Mouse (Mus musculus) brain, embryonic 18.5 days (tissue): Measurements from ENCODE around the gene Hs2st1.

Source experiments
- DNase-seq: peaks from one replicate; pipeline ENCODE4 v3.0.0-alpha.2; 2012; ENCODE audit warnings: low read depth, low spot score

Gene Hs2st1

DNA sequence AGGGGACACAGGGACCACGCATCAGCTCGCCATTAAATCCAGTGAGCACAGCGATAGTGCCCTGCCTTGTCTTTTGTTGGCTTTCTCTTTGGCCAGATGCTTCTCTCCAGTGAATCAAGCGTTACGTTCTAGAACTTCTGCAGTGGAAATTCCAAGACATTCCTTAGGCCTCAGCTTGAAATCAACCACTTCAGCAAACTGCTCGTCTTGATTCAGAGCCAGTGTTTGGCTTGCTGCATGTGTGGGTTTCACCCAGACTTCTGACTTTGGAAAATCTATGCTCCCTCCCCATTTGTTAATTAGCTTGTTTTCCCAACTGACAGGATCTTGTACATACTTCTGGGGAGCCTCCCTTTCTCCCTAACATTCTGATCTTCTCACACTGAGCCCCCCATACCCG, 16.8 kb upstream of the Hs2st1 start:
- DNase-seq = no peak

DNA sequence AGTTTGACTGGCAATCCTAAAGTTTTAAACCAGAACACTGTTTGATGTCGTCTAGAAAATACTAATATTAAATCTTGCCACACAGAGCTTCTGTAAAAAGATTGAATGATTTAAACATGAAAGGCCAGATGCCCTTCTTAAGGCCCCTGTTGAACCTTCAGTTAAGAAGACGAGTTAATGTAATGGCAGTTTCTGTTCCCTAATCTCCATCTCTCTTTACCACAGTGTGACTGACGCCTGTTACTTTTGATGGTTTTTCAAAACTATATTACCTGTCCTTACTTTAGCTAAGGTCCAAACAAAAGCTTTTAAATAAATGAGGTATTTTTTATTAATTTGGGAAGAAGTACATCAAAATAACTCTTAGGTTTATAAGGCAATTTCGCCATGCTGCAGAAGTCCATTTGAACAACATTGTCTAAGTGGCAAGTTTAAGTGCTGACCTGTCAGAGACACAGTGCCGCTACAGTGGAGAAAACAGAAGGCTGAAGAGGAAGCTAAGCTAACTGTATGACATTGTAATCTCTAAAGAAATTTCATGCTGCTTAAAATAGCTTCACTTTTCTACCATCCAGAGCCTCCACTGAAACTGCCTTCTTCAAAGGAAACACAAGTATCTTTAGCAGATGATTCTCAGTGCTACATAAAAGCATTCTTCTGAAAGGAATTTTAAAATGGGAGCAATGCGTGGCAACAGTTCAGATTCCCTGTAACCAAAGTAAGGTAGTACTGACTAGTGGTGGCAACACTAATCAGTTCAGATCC, 15.0 kb upstream of the Hs2st1 start:
- no peak for DNase-seq

- no peak for DNase-seq
Observed at GRCm38 (mm10) chr3:144583789-144584188, 13.8 kb upstream of the Hs2st1 start.

GRCm38 (mm10) chr3:144582306-144582705, 12.3 kb upstream of the Hs2st1 start:
- DNase-seq = no peak

DNA sequence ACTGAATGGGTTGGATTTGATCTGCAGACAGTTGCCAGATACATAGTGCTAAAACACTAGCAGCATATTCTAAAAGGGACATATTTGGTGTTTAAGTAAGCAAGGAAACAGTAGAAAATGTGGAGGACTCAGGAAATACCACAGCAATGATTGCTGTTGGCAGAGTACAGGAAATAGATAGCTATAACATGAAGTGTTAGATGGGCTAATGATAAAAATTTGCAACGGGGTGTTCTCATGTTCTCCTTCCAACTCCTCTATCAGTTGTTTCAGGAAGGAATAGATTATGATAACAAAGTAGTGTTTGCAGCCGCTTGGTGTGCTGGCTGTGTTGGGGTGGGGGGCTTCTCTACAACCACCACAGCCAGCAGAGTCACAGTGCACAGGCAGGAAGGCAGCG, 11.9 kb upstream of the Hs2st1 start:
- no peak for DNase-seq

GRCm38 (mm10) chr3:144580281-144580680, 10.3 kb upstream of the Hs2st1 start:
- DNase-seq = no peak

GRCm38 (mm10) chr3:144579796-144580195, 9.8 kb upstream of the Hs2st1 start:
- no peak for DNase-seq

GRCm38 (mm10) chr3:144578921-144579320, 8.9 kb upstream of the Hs2st1 start:
- no peak for DNase-seq

- DNase-seq = no peak
Observed at GRCm38 (mm10) chr3:144577366-144578340, 7.7 kb upstream of the Hs2st1 start.

DNA sequence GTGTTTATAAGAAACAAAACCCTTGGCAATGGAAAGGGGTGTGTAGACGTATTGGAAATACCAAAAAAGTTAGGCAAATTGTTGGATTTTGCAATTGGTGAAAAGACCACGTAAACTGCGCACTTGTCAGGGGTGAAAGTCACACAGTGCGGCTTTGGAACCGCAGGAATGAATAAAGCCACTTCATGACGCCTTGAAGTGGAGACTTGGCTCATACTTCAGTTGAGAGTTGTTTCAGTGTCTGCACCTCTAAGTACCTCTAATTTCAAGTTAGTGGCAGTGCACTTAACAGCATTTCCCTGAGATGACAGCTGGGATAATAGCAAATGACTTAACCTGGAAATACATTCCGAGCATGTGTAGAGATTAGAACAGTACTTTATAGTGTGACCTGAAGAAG, 4.3 kb upstream of the Hs2st1 start:
- DNase-seq = no peak

- peak; percentile 34 for DNase-seq
Observed at GRCm38 (mm10) chr3:144570816-144571487, 971 bp upstream of the Hs2st1 start.

GRCm38 (mm10) chr3:144569401-144569971, 495 bp downstream of the Hs2st1 start:
- no peak for DNase-seq

DNA sequence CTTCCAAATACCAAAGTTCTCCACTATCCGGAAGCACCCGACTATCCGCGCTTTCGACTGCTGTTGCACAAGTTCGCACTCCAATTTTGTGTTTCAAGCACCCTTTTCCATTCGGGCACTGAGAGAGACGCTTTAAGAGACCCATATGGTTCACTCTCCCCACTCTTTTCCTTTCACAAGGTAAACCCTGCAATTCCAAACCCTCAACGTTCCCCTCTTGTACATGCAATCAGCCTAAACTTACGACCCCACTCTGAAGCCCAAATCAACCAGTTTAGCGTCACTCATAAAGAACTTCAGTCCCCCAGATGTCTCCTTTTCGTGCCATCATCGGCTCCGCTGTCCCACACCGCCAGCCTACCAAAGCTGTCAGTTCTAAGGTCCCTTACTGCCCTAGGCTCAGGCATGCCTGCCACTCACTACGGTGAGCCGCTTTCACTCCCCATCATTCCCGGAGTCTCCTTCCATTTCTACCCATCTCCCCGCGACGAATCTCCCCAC, 1.1 kb downstream of the Hs2st1 start:
- no peak for DNase-seq

GRCm38 (mm10) chr3:144565212-144565611, 4.8 kb downstream of the Hs2st1 start:
- no peak for DNase-seq

GRCm38 (mm10) chr3:144563916-144564315, 6.1 kb downstream of the Hs2st1 start:
- no peak for DNase-seq

DNA sequence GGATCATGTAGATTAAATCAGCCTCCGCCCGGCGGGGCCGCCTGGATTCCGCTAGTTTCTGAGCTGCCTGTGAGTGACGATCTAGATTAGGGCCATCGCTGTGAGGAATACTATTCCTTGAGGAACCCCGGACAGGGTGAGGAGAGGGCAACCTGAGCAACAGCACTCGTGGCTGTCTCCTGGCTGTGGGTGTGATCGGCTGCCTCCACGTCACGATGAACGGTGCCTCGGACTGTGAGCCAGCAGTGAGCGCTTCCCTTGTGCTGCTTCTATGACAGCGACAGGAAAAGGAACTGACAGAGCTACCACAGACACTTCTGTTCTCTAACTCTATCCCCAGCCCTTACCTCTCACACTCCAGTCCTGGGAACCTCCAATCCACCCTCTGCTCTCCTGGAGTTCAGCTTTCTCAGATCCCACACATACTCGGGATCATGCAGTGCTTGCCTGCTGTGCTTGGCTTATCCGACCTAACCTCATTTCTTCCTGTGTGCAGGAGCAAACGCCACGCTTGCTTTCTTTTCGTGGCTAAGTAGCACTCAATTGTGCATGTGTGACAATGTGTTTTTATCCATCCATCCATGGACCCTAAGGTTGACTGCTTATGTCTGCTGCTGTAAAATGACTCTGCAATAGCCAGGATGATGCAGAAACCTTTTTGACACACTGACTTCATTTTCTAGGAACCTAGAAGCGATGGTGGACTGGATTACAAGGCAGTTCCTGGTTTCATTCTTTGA, 8.3 kb downstream of the Hs2st1 start:
- no peak for DNase-seq

GRCm38 (mm10) chr3:144558274-144558673, 11.7 kb downstream of the Hs2st1 start:
- no peak for DNase-seq

DNA sequence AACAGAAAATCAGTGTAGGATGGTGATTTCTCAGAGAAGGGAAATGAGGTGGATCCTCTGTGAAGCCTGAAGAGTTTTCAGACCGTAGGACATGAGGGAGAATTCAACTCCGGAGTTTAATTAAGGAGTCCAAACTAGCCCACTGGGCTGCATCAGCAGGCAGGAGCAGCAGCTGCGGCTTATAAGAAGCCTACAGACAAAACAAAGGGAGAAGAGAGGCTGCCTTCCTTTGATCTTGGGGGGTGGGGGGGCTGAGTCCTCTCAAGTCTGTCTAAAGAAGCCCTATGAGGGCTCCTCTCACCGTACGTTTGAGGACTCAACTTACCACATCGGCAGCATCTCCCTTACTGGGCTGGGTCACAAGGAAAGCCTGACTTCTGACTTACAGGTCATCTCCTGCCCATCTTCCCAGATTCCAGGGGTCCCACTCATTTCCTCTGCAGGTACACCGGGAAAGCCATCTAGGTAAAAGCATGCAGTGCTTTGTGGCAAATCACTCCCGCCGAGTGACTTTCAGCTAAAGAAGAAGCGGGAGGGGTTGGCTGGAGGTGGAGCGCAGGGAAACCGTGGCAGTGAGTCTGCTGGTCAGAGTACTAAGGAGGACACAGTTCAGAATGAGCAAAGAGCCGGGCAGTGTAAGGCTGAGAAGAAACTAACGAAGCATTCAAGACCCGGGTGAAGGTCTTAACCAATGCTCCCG, 13.2 kb downstream of the Hs2st1 start:
- no peak for DNase-seq

- DNase-seq = no peak
Observed at GRCm38 (mm10) chr3:144555144-144555543, 14.8 kb downstream of the Hs2st1 start.

DNA sequence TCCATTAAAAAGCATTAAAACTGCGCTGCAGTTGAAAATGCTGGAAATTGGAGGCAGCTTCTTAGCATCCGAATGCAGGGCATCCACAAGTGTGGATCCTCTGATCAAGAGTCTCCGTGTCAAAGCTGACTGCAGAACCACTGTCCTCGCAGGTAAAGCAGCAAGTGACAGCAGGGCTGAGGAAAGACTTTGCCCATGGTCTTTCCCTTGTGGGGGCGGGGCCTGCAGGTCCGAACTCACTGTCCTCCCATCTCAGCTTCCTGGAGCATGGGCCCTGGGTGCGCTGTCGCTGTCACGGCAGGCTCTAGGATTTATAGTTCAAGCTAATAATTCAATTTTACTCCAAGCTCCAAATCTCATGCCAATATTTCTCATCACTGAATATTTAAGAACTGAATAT, 15.5 kb downstream of the Hs2st1 start:
- no peak for DNase-seq
